Mouse (Mus musculus) neutrophil, adult 5-6 weeks (primary cell): ENCODE results near the gene Arhgap8. TPM values are rescaled to one million over a fixed set of nuclear protein-coding genes. Genes with fewer than 3 reads are reported as not detected.

Experiments
- ATAC-seq: fragments of 151-379, 151-347 bp; 2 replicates; pipeline ENCODE4 v1.8.0; 2017; ENCODE audit warnings: mild to moderate bottlenecking, moderate TSS enrichment; ENCODE audit not compliant: insufficient number of reproducible peaks, poor library complexity, low FRiP score, severe bottlenecking; ENCODE audit errors: extremely low read depth
- total RNA-seq: library from RNA; stranded (forward); fragments of 200-1000 nt; gene quantifications from 2 replicates; pipeline ENCODE4 v1.2.3, GENCODE M21; 2017

The Arhgap8 gene
- not detected in 2 replicates for total RNA-seq

GRCm38 (mm10) chr15:84719791-84720190, at the start of gene Arhgap8:
TSS of gene Arhgap8 (plus strand) at chr15:84720052.
- ATAC-seq: 0 out of 2 replicates have a peak, but pooled peaks have one; percentile 18

DNA sequence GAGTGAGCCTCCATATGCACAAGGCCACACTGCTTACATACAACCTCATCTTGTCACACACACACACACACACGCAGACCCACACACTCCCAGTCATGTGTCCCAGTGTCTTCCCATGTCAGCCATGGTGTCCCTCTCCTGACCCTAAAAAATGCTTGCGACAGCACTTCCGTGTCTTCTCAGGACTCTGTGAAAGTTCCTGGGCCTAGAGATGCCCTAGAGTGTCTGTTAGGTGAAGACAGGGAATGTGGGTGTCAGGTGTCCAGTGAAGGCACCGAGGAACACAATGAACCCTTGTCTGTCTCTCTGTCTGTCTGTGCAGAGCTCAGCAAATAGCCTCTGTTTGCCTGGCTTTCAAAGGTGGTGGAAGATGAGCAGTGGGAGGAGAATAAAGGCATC, 49.2 kb upstream of the Arhgap8 start:
- ATAC-seq: no peak

DNA sequence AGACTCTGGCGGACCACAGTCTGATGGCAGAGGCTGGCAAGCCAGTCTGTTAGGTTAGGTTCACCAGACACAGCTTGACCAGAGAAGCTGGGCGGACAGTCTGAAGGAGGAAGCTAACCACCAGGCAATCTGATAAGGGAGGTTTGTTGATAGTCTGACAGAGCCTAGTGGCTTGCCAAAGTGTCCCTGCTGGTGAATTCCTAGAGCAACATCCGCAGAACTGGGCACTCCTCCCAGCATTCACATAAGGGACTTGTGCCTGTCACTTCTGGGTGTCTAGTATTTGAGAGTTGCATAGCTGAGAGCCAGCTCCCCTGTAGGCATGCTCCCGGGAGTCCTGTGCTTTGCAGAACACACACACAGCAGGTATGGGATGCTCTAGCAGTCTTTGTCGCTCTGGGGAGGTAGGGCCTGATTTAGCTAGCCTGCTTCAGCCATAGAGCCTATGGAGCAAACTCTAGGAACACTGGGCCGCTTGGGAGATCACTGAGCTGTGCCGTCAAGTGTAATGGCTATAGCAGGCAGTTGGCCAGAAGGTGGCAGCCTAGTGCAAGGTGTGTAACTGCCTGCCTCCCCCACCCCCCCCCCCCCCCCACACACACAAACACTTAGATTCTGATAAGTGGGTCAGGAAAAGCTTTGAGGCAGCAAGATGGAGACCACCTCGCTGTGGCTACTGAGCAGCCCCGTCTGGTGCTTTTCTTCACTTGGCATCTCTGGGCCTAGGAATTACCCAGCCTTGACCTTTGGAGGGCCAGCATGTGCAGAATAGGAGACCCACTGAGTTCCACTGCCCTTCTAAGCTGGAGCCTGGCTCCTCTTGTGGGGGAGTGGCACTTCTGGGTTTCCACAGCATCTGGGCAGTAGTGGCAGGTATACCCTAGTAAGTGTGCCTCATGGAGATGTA, 48.2 kb upstream of the Arhgap8 start:
- peak; percentile 18; the same call in 1 of the 2 replicates for ATAC-seq

DNA sequence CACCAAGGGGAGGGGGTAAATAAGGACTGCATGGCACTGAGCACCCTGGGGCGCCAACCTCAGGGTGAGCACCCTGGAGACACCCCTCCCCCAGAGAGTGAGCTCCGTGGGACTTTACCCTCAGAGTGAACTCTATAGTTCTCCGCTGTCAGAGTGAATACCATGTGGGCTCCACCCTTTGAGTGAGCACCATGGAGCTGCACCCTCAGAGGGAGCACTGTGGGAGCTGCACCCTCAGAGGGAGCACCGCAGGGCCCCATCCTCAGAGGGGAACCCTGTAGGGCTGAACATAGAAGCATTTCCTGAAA, 47.6 kb upstream of the Arhgap8 start:
- no peak for ATAC-seq

GRCm38 (mm10) chr15:84672616-84673015, 47.2 kb upstream of the Arhgap8 start:
- ATAC-seq: no peak

- ATAC-seq: no peak
Measured at GRCm38 (mm10) chr15:84674329-84675067, 45.4 kb upstream of the Arhgap8 start.

- ATAC-seq: no peak
Measured at GRCm38 (mm10) chr15:84675317-84675716, 44.5 kb upstream of the Arhgap8 start.

DNA sequence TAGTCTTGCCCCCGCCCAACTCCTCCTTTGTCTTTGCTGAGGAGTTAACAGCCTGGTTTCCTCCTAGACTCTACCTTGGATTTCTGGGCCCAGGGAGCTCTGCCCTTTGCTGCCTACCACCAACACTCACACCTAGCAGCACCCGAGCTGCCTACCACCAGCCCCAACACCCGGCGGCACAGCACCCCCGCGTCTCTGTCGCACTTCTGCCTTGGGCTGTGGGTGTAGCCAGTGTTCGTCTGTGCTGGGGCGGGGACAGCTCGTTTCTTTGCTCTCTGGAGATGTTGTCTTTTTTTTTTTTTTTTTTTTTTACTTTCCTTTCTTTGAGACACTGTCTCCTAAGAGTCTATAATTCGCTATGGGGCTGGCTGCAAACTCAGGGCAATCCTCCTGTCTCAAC, 41.9 kb upstream of the Arhgap8 start:
- ATAC-seq: no peak

DNA sequence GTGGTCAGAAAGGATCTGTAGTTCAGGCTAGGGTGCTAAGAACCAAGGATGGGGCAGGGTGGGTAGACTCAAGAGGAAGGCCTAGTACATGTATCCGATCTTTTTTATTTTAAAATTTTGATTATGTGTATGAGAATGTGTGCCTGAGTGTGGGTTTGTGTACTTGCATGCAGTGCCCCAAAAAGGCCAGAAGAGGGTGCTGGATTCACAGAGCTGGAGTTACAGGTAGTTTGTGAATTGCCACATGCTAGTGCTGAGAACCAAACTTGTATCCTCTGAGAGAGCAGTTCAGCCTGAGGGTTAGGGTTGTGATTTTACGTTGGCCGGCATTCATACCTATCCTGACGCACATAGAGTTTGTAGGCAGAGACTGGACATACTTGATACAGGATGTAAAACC, 40.8 kb upstream of the Arhgap8 start:
- 0 out of 2 replicates have a peak, but pooled peaks have one; percentile 18 for ATAC-seq

DNA sequence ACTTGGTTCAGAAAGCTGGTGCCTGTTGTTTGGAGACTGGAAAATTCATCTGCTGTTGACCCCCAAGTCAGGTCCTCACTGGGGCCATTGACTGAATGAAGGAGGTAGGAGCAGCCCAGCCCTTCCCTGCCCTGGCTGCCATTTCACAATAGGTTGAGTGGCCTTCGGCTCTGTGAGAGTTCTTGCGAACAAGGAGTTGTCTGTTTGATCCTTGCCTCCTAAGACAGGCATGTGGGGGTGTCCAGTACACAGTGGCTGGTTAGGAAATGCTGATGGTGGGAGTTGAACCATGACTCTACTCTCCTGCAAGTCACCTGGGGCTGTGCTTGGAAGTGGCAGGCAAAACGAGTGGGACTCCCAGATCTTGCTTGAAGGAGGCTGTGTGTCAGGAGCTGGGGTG, 40.1 kb upstream of the Arhgap8 start:
- no peak for ATAC-seq

DNA sequence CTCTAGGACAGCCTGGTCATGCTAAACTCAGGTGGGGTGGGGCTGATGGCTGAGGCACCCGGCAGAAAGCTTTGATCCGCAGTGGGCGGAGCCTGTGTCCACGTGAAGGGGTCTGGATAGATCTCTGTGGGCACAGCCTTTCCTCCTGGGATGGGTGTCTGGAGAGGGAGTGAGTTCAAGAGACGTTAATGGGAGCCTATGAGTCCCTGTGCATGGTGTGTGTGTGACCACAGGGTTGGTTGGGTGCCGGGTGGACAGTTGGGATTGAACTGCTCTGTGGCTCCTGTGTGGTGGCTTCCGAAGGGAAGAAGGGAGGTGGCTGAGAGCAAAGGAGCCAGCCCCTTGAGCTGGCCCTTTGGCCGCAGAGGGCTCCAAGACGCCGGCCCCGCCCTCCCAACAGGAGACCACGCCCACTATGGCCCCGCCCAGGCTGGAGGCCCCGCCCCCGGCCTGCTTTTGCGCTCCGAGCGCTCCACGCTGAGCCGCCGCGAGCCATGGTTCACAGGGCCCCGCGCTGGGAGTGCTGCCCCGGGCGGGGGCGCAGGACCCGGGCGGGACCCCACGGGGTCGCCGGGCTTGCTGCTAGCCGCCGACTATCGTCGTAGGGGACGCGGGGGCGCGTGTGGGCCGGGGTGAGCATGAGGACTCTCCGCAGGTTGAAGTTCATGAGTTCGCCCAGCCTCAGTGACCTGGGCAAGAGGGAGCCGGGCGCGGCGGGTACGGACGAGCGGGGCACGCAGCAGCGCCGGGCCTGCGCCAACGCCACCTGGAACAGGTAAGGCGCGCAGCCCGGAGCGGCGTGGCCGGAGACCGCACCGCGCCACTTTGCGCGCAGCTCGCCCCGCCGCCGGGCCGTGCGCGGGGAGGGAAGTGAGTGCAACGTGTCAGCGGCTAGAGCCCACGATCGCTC, 39.1 kb upstream of the Arhgap8 start:
- peak; percentile 21; the same call in 1 of the 2 replicates for ATAC-seq

GRCm38 (mm10) chr15:84681455-84682193, 38.2 kb upstream of the Arhgap8 start:
- no peak for ATAC-seq

DNA sequence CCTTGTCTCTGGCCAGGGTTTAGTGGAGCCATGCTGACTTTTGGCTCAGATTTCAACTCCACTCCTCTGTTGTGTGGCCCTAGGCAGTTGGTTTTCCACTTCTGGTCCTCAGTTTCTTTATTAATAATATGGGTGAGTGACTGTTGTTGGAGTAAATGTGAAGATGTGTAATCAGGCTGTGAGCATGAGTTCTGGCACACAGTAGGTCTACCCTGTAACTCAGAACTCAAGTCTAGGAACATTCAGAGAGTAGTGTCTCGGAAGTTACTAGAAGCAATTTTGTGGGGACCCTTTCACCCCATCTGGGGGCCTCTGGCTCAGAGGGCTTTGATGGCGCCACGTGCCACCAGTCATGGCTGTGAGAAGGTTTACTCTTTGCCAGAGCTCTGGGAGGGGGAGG, 37.6 kb upstream of the Arhgap8 start:
- ATAC-seq: no peak

DNA sequence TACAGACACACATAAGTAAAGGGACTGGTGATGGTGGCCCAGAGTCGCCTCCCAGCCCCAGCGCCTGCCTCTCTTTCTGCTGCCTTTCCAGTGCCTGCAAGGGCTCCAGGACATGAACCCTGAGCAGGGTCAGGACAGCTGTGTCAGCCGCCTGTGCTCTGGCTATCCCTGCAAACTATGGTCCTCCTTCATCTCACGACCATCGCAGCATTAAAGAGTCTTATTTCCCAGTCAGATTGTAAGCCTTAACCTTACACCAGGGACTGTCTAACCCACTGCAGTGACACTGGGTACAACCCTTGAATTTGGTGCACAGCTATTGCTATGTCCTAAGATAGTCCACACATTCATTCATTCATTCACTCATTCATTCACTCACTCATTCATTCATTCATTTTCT, 37.0 kb upstream of the Arhgap8 start:
- ATAC-seq: no peak

GRCm38 (mm10) chr15:84684520-84684919, 35.3 kb upstream of the Arhgap8 start:
- no peak for ATAC-seq

DNA sequence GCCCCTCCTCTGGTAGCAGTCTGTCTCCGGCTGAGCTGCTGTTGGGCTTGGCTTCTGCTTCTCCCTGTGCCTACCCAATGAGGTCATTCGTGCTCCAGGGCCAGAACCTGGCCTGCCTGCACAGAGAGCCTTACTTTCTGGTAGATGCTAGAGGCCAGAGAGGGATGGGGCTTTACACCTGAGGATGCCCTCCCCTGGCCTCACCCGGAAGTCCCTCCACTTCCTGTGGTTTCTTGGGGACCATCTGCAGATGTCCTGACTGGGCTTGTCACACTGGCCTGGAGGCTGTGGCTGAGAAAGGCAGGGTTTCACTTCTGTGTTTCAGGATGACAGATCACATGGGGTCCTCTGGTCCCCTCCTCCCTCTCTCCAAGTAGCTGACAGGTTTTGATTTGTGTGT, 34.4 kb upstream of the Arhgap8 start:
- ATAC-seq: peak; percentile 79

DNA sequence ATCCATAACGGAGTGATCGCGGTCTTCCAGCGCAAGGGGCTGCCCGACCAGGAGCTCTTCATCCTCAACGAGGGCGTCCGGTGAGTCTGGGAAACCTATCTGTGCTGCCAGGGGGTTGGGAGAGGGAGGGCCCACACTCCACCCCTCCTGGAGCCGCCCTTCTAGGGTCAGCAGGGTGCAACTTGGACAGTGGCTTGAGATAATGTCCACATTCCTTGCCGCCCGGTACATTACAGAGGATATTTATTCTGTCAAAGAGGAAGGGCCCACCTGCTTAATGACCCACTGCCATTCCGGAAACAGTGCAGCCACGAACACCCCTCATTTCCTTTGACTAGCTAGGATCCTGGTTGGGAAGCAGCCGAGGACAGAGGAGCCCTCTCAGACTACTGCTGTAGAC, 31.9 kb upstream of the Arhgap8 start:
- ATAC-seq: no peak

- ATAC-seq: no peak
Measured at GRCm38 (mm10) chr15:84689356-84689755, 30.5 kb upstream of the Arhgap8 start.

GRCm38 (mm10) chr15:84691513-84691912, 28.3 kb upstream of the Arhgap8 start:
- no peak for ATAC-seq
